Mouse (Mus musculus) layer of hippocampus, postnatal 10 days (tissue): ENCODE measurements at regions not wholly inside any gene's neighbourhood (a gene's known extent, or its start where the extent isn't known, plus 50 kb on each side); places are given as distances from the start of the nearest gene placed in this dataset.

Experiments
- DNase-seq, 2 experiments: peaks; one replicate each; pipeline ENCODE4 v3.0.0; 2021; ENCODE audit warnings: low spot score in 2 of 2

DNA sequence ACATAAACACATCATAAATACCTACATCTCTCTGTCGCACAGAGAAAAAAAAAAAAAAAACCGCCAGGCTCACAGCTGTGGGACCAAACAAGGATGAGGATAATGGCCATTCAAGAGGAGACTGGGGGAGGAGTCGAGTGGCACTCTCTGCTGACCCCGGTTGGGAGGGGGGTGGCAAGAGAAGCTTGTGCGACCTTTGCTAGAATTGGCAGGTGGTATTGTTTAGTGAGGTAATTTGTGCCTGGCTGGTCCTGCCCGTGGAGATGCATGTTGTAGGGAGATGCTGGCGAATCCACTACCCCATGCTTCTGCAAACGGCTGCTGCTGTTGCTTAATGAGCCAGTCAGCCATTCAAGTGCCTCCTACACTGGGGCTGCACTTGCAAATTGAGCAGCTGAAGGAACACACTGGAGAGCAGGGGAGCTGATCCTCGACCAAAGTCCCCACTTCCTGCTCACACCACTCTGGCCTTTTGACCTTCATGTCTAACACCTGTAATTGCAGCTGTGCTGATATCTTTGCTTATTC lies 66.5 kb upstream of the Lmo2 start:
- DNase-seq = no peak

DNA sequence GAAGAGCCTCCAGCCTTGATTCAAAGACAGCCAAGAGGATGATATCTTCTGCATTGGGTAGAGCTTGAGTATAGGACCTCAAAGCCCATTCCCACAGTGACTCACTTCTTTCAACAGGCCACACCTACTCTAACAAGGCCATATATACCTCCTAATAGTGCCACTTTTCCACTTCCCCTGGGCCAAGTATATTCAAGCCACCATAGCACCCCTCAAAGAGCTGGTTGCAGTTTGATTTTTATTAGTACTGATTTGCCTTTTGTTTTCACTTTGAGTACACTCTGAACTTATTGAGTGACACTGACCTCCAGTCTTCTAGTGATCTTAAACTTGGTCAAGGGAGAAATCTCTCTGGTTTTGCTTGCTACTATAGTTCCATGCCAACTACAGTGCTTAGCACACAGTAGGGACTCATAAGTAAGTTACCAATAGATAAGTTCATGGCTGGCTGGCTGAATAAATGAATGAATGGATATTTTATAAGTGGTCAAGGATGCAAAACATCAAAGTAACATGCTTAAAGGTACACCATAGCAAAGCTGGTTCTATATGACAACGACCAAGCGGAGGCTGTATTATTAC lies 64.5 kb upstream of the Lmo2 start:
- DNase-seq = no peak

DNA sequence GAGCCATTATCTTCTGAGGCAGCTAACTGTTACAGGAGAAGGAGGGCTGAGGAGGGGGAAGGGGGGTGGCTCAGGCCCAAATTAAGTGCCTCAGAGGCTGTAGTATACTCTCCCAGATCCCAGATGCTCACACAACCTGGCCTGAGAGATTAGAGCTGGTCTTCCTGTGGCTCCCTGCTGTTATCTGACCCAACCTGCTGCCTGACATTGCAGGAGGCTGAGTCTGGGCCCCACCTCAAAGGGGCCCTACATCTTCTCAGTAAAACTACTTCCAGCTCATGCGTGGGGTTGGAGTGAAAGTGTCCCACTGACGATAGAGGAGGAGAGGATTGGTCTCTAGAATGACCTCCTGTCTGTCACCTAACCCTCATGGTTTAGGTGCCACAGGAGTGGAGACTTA lies 64.0 kb upstream of the Lmo2 start:
- no peak for DNase-seq

DNA sequence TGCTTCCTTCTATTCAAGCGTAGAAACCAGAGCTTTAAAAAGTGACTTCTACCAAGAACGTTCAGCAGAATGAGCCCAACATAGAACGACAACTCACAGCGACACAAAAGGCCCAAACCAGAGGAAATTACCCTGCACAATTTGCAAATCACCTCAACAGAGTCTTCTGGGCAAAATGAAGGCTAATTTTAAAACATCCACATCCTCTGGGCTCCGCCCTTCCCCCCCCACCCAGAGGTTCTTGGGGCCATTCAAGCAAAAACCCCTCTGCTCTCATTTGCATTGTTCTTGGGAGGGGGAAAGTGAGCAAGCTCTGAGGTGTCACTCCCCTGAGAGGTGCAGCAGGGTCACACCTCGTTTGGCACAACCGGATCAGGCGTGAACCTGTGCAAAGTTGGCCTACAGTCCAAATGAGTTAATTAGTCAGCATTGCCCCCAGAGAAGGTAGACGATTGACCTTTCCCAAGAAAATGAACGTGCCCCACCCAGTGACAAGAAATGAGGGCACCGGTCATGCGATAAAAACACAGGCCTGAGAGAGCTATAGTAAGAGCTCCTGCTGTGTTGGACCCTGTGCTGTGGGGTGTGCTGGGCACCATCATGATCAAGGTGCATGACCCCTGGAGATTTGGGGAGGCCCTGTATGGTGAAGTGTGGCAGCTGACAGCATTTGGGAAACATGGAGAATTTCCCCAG lies 62.7 kb upstream of the Lmo2 start:
- no peak for DNase-seq

DNA sequence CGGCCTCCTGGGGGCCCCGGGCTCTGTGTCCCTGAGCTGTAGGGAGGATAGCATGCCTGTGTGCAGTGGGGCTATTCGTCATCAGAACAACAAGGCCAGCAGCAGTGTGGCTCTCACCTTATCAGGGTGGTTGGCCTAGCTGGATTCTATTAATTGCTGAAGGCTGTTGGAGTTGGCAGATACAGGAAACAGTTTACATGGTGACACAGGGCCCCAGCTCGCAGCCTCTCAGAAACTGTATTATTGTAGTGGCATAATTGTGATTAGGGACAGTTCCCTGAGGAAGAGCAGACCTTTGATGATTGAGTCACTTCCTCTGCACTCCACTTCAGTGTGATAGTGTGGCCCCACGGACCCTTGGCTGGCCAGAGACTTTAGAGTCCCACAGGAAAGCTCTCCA lies 61.6 kb upstream of the Lmo2 start:
- DNase-seq = no peak

DNA sequence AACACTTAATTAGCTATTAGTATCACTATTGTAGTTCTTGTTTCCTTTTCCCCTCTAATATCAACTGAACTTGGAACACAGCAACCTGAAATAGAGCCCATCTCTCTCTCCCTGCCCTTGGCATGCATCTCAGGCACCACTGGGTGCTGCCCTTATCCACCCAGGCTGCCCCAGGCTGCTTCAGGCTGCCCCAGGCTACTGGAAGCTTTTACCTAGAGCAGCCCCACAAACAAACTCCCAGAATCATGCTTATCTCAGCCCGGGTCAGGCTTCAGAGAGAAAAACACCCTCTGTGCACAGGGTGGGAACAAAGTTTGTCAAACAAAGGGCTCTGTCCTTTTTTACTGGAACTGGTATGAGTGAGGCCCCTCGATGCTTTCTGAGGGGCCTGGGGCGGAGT lies 61.0 kb upstream of the Lmo2 start:
- DNase-seq = no peak

DNA sequence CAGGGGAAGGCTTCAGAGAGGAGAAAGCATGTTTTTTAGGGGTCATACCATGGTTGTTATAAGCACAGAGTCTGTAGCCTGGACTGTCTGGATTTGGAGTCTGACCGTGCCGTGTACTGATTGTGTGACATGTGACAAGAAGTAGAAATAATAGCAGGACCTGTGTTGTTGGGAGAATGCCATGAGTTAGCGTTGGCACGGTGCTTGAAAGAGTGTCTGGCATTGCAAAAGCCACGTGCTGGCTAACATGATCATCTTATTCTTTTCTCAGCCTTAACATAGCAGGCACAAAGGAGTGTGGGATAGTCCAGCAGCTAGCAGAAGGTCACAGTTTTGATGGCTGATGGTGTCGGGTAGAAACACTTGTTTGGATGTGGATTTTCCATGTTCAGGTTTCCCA lies 58.1 kb upstream of the Lmo2 start:
- no peak for DNase-seq

DNA sequence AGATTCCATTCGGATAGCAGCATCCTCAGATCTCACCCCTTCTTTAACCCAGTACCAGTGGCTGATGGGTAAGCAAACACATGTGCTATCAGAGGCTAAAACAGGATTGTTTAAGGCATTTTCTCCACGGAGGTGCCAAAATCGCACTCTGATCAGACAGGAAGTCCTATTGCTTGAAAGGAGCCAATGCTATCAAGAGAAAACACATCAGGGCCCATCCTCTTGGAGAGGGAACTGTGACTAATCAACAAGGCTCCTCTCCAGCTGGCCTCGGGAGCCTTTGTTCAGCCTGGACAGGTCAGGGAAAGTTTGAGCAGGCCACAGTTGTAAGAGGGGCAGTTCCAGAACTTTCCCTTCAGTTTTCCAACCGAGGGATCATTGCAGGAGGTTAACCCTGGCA lies 57.4 kb upstream of the Lmo2 start:
- no peak for DNase-seq

DNA sequence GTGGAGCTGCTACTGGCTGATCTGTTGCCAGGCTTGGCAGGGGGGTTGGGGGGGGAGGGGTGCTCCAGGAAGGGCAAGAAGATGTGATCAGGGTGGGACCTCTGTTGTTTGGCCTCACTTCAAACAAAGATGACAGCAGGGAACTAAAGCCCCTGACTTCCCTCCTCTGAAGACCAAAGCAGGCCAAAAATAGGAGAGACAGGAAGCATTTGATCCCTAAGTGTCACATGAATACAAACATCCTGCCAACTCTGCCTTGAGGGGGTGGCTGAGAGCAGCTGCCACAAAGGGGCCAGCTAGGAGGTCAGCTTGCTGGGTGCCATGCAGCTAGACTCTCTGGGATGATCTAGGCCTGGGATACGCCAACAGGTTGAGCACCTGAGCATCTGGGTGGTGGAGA lies 56.3 kb upstream of the Lmo2 start:
- no peak for DNase-seq

DNA sequence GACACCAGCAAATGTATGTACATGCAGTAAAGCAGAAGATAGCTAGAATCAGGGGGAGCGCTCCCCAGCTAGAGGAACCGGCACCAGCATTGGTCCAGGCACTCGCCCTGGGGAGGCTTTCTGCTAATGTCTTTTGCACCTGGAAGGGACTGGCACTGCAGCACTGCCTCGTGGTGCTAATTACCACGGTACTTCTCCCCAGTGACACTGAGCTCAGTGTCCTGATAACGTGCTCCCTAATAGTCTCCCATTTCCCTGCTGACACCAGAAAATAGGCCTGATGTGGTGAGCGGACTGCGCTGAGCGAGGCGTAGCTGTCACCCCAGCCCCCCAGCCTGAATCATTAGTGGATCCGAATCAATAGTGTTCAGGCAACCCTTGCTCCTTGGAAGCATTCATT lies 55.0 kb upstream of the Lmo2 start:
- no peak for DNase-seq

DNA sequence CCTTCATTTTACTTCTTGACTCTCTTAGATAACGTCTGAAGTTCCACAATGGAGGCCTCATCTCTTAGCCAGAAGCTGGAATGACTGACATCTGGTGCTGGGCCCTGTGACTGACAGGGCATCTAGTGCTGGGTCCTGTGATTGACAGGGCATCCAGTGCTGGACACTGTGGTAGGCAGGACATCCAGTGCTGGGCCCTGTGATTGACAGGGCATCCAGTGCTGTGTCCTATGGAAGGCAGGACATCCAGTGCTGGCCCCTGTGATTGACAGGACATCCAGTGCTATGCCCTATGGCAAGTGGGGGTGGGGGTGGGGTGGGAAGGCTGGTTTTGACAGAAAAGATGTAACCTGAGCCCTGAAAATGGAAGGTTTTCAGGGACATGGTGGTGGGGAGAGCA lies 52.1 kb upstream of the Lmo2 start:
- no peak for DNase-seq

DNA sequence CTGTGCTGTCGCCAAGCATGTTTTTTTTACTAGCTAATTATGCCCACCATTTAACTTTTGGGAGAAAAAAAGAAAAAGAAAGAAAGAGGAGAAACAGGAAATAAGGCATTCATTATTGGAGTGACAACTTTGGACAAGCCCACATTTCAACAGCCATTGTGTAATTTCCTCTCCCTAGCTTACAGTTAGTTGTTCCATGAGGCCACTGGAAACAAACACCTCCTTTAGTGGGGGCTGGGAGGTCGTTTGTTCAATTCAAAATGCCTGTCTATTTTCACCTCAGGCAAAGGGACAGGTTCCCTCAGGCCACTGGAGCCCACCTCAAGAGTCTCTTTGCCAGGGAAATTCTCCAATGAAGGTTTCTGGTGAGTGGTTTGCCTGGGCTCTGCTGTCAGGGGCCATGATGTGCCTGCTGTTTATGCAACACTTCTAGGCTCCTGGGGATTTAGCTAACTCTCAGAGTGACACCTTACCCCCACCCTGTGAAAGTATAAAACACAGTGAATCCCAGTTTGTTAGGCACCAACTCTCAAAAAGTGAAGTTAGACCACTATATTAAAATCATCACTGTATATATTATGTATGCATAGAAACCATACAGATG lies 51.1 kb upstream of the Lmo2 start:
- no peak for DNase-seq
